In the genomic region with DNA sequence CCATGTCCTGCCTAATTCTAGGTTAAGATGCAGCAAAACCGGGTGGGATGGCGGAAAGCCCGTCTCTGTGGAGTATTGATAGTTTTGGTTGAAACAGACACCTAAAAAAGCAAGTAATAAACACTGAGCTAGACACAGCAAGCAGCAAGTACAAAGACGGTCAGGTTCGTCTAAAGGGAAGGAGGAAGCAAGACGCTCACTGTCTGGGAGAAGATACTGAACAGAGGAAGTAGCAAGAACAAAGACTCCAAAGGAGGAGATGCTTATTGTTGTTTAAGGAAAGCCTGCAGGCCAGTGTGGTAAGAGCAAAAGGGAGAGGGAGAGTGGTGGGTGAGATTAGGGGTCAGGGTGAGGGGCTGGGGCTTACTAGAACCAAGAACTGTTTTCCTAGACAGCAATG, we compare ENCODE assay signal across 9 mouse cellular contexts. TPM values are rescaled to one million over a fixed set of nuclear protein-coding genes. Genes with fewer than 3 reads are reported as not detected.
DNase-seq lines count a peak whose midpoint lies in the region; ATAC-seq lines count a peak whose summit lies in the region.
"Had no signal": no experiment of that assay in that cellular context is flagged by ENCODE, and none has a peak within 500 bp of the region (broad histone marks: within the 10 kb centered on the region; RNA-seq: fewer than 3 reads in every experiment).

No protein-coding gene starts in this region.

- H3K27me3 ChIP-seq in heart, embryonic 12.5 days (replicated peaks): no peaks in the 10 kb centered on the region
- no peaks in the 10 kb centered on the region for H3K27me3 ChIP-seq in hindbrain, embryonic 14.5 days (ENCODE audit: control insufficient read depth, insufficient read depth, low read length)
- H3K27me3 ChIP-seq in midbrain, embryonic 13.5 days: no peaks in the 10 kb centered on the region

- DNase-seq in heart, postnatal 10 days: no peak
- DNase-seq in MEL-GATA-1-ER (ENCODE audit: extremely low read depth, low read depth): peak; percentile 64
- DNase-seq in hindbrain, embryonic 14.5 days (ENCODE audit: low spot score): no peak
- DNase-seq in frontal cortex, postnatal 25 days (ENCODE audit: low spot score in 2 of 2): no peak
- no peak for DNase-seq in cerebellum, adult 11 months
- DNase-seq in adrenal gland, adult 2 months: no peak
- DNase-seq: kidney, adult 8-10 months had no signal

- intact Hi-C loops in heart, postnatal 10 days (cut with DNase I): loop anchor here (5.0 kb wide), 1 partner anchor 33 kb away; no protein-coding TSS in a partner anchor

- H3K36me3 ChIP-seq in heart, embryonic 12.5 days: peaks cover 7% of the 10 kb centered on the region; the same call in 1 of the 2 replicates
- no peaks in the 10 kb centered on the region for H3K36me3 ChIP-seq in hindbrain, embryonic 14.5 days (replicated peaks; ENCODE audit: control insufficient read depth, insufficient read depth)
- peaks cover 2% of the 10 kb centered on the region; the same call in 1 of the 2 replicates for H3K36me3 ChIP-seq in midbrain, embryonic 13.5 days

- H3K9me3 ChIP-seq in heart, embryonic 12.5 days (replicated peaks): no peaks in the 10 kb centered on the region
- H3K9me3 ChIP-seq in hindbrain, embryonic 14.5 days (ENCODE audit: control insufficient read depth, low read length): no peaks in the 10 kb centered on the region
- no peaks in the 10 kb centered on the region for H3K9me3 ChIP-seq in midbrain, embryonic 13.5 days

- peak overlapping the region; percentile 49 for H3K9ac ChIP-seq in heart, embryonic 12.5 days
- peak overlapping the region; percentile 95; the same call in 1 of the 2 replicates for H3K9ac ChIP-seq in hindbrain, embryonic 14.5 days
- peak overlapping the region; percentile 25; the same call in 1 of the 2 replicates for H3K9ac ChIP-seq in midbrain, embryonic 13.5 days (replicated peaks)

- H3K4me3 ChIP-seq in heart, embryonic 12.5 days: peak overlapping the region; percentile 21
- no peak overlapping the region; the same call in 1 of the 2 replicates for H3K4me3 ChIP-seq in hindbrain, embryonic 14.5 days (replicated peaks; ENCODE audit: low read length)
- peak overlapping the region; percentile 92 for H3K4me3 ChIP-seq in midbrain, embryonic 13.5 days (replicated peaks)

- no peak for ATAC-seq in heart, embryonic 12.5 days (ENCODE audit: insufficient number of reproducible peaks, low FRiP score)
- ATAC-seq in hindbrain, embryonic 14.5 days (ENCODE audit: low FRiP score): no peak
- no peak for ATAC-seq in midbrain, embryonic 13.5 days

- WGBS in heart, embryonic 12.5 days: 55% methylated on average over 6 of the region's 6 CpGs
- 49% methylated on average over 6 of the region's 6 CpGs for WGBS in hindbrain, embryonic 14.5 days
- 26% methylated on average over 6 of the region's 6 CpGs for WGBS in midbrain, embryonic 13.5 days

- H3K4me2 ChIP-seq in heart, embryonic 12.5 days: peak overlapping the region; percentile 69
- H3K4me2 ChIP-seq in hindbrain, embryonic 14.5 days (replicated peaks): peak overlapping the region; percentile 89
- H3K4me2 ChIP-seq in midbrain, embryonic 13.5 days (replicated peaks): peak overlapping the region; percentile 75

- peaks cover 36% of the 10 kb centered on the region for H3K4me1 ChIP-seq in heart, embryonic 12.5 days (replicated peaks)
- H3K4me1 ChIP-seq in hindbrain, embryonic 14.5 days (replicated peaks; ENCODE audit: control insufficient read depth, insufficient read depth, low read length): peaks cover 27% of the 10 kb centered on the region
- H3K4me1 ChIP-seq in midbrain, embryonic 13.5 days (replicated peaks): peaks cover 40% of the 10 kb centered on the region

- peak overlapping the region; percentile 23 for H3K27ac ChIP-seq in heart, embryonic 12.5 days (ENCODE audit: poor library complexity, severe bottlenecking)
- 0 out of 2 replicates have a peak overlapping the region, but pooled peaks have one; percentile 2 for H3K27ac ChIP-seq in hindbrain, embryonic 14.5 days
- no peak overlapping the region; the same call in 1 of the 2 replicates for H3K27ac ChIP-seq in midbrain, embryonic 13.5 days

RNA-seq across cellular contexts. Expression of a gene that starts 2.4 kb away (rescaled TPM):
- polyA plus RNA-seq in heart, embryonic 12.5 days (2016; fragmentation: Nextera tagmentation; extraction: Ambion mirVana): 8.0 and 9.5 TPM in 2 replicates
- total RNA-seq in heart, postnatal 10 days (2021): 1 to 10 TPM; 5.7 to 7.8 TPM
- polyA plus RNA-seq in hindbrain, embryonic 14.5 days (2014; fragmentation: Nextera tagmentation; extraction: Ambion mirVana): 147 and 159 TPM in 2 replicates
- polyA plus RNA-seq in midbrain, embryonic 13.5 days (2015; fragmentation: Nextera tagmentation; extraction: Ambion mirVana): 128 and 129 TPM in 2 replicates
- total RNA-seq in adrenal gland, adult 2 months (2021): 10 to 100 TPM in 1 of 2 experiments, 1 to 10 TPM in 1; 5.6 to 10.2 TPM
- 1.4 and 1.7 TPM in 2 replicates for polyA plus RNA-seq in adrenal gland, adult 2 months (2012; rRNA removed)

RNA-seq across cellular contexts. Expression of a gene that starts 2.9 kb away (rescaled TPM):
- polyA plus RNA-seq in heart, embryonic 12.5 days (2016; fragmentation: Nextera tagmentation; extraction: Ambion mirVana): 43.4 and 44.8 TPM in 2 replicates
- total RNA-seq in heart, postnatal 10 days (2021): 10 to 100 TPM; 38.7 to 40.7 TPM
- polyA plus RNA-seq in hindbrain, embryonic 14.5 days (2014; fragmentation: Nextera tagmentation; extraction: Ambion mirVana): 37.3 and 37.7 TPM in 2 replicates
- polyA plus RNA-seq in midbrain, embryonic 13.5 days (2015; fragmentation: Nextera tagmentation; extraction: Ambion mirVana): 25.6 and 27.6 TPM in 2 replicates
- 10 to 100 TPM; 26.7 to 33.3 TPM for total RNA-seq in adrenal gland, adult 2 months (2021)
- 13.7 and 14.6 TPM in 2 replicates for polyA plus RNA-seq in adrenal gland, adult 2 months (2012; rRNA removed)

Comparison
In these comparisons a context has a peak if more than half of its experiments do, and no peak if none do; other contexts are left out.
1. H3K9ac ChIP-seq: peak in every context shown above with its lines; median percentile 95 in hindbrain, embryonic 14.5 days; 49 in heart, embryonic 12.5 days; 25 in midbrain, embryonic 13.5 days.
2. RNA of a gene that starts 2.4 kb away (polyA plus RNA-seq): 147 to 159 TPM in hindbrain, embryonic 14.5 days and 128 to 129 TPM in midbrain, embryonic 13.5 days; 8.0 to 9.5 TPM in heart, embryonic 12.5 days and 1.4 to 1.7 TPM in adrenal gland, adult 2 months; every median in the first group is over 10 times any median in the second.
3. Peak in every context shown above with its lines, with median percentiles within 50 percentile points of each other: H3K4me2 ChIP-seq.